Mouse (Mus musculus): Measurements from ENCODE around the gene Fmod.

GRCm38 (mm10) chr1:134026741-134027140, 10.3 kb upstream of the Fmod start:
- TF ChIP-seq CTCF (IDR thresholded peaks at IDR 0.05; ENCODE audit: extremely low read depth, insufficient read depth, low read length): no peak
- no peak for TF ChIP-seq POLR2A (IDR thresholded peaks at IDR 0.05; ENCODE audit: extremely low read depth, insufficient read depth, low read length)

All from cortical plate, adult 2 months (tissue).